Mouse (Mus musculus): Measurements from ENCODE around the gene Dnajb9. TPM values are rescaled to one million over a fixed set of nuclear protein-coding genes. Genes with fewer than 3 reads are reported as not detected.
A peak's percentile ranks its signal among the peaks of the same experiment; 100 is the strongest.

Gene Dnajb9
- total and polyA plus RNA-seq, 3 experiments, result 1.7 to 3.1 TPM; not detected in 1

DNA sequence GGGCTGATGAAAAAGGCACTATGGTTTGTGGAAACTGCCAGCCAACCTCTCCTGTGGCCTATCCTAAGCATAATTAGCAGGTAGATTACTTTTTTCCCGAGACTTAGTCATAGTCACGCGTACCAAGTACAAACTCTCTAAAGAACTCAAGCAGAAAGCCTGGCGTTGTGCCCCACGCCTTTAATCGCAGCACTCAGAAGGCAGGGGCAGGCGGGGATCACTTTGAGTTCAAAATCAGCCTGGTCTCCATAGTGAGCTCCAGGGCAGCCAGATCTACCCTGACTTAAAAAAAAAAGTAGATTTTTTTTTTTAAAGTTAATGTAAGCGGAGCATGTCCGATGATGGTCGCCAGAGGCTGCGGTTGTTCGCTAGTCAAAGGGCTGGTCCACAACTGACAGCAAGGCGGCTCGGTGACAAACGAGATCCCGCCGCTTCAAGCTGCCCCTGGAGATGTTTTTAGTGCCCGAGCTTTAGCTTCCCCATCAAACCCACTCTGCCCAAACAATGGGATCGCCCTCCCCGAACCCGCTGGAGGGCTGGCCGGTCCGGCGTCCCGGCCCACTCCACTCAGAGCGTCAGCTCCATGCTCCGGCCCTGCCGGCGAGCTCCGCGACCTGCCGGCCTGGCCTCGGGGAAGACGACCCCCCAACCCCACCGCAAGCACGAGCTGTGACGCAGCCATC, 844 bp downstream of the Dnajb9 start:
- Histone ChIP-seq H3K36me3 (ENCODE audit: control insufficient read depth in 1 of 2, insufficient read depth in 2 of 2, low read length in 2 of 2) (peaks cover 6 to 8% of the 10 kb centered on the region in 2 experiments), H3K79me2 (ENCODE audit: control insufficient read depth, insufficient read depth, low read length, poor library complexity) (peaks cover 2% of the 10 kb centered on the region; the same call in 1 of the 2 replicates), H3K9me3 (replicated peaks; ENCODE audit: insufficient read depth, low read length) (no peaks in the 10 kb centered on the region), H3K4me3 (ENCODE audit: control insufficient read depth in 1 of 2, insufficient read depth in 1 of 2, low read depth in 2 of 2, low read length in 2 of 2) (peak overlapping the region; percentile 85 to 96), H3K4me1 (ENCODE audit: control insufficient read depth in 1 of 2, insufficient read depth in 2 of 2, low read length in 2 of 2) (peaks cover 2 to 8% of the 10 kb centered on the region in 2 experiments; a peak in 3 of 4 replicates), H3K27ac (ENCODE audit: control insufficient read depth, low read depth, low read length) (peak overlapping the region; percentile 34), H3K9ac (ENCODE audit: control insufficient read depth, low read depth, low read length, poor library complexity, severe bottlenecking) (peak overlapping the region; percentile 82), H3K27me3 (ENCODE audit: control insufficient read depth in 1 of 2, insufficient read depth in 2 of 2, low read length in 2 of 2) (no peaks in the 10 kb centered on the region)
- TF ChIP-seq TBP (IDR thresholded peaks at IDR 0.05; ENCODE audit: low read depth, low read length), result no peak
- TF ChIP-seq TCF12 (IDR thresholded peaks at IDR 0.05; ENCODE audit: low read depth, low read length), result 0 out of 2 replicates have a peak, but pooled peaks have one; percentile 20
- no peak for TF ChIP-seq MYC (IDR thresholded peaks at IDR 0.05; ENCODE audit: low read depth, low read length)
- no peak for TF ChIP-seq ELF1 (IDR thresholded peaks at IDR 0.05; ENCODE audit: low read depth, low read length)
- peak; percentile 35; the same call in 1 of the 2 replicates for TF ChIP-seq ZNF384 (IDR thresholded peaks at IDR 0.05; ENCODE audit: low read depth, low read length)
- DNase-seq (ENCODE audit: low read depth, low spot score), result peak; percentile 66

DNA sequence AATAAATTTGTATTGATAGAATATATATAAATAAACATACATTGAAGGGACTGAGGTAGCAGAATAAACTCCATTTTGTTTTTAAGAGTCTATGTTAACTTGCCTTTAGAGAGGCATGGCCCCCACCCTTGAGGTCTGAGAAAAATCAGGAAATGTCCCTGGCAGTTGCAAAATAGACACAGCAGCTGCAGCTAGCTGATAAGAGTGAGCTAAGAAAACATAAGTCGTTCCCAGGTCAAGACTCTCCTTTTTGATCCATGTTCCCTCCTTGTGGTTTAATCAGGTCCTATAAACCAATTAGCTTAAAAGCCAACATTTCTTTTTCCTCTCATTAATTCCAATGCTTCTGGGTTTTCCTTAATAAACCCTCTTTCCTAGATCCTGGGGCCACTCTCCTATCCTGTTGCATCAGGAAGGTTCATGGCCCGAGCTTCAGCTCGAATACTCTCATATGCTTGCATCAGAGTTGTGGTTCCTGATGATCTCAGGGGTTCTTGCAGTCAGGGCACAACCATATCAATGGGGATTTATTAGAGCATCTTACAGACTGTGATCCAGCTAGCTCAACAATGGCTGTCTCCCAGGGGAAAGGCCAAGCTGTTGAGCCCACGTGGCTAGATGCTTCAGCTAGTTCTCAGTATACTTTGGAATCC, 12.1 kb downstream of the Dnajb9 start:
- Histone ChIP-seq H3K9ac (ENCODE audit: control insufficient read depth, low read depth, low read length, poor library complexity, severe bottlenecking) (no peak overlapping the region), H3K4me1 (ENCODE audit: control insufficient read depth in 1 of 2, insufficient read depth in 2 of 2, low read length in 2 of 2) (peaks cover 0 to 8% of the 10 kb centered on the region in 2 experiments; a peak in 3 of 4 replicates), H3K4me3 (ENCODE audit: control insufficient read depth in 1 of 2, insufficient read depth in 1 of 2, low read depth in 2 of 2, low read length in 2 of 2) (no peak overlapping the region), H3K36me3 (ENCODE audit: control insufficient read depth in 1 of 2, insufficient read depth in 2 of 2, low read length in 2 of 2) (peaks cover 0 to 10% of the 10 kb centered on the region in 2 experiments; a peak in 2 of 4 replicates), H3K27ac (ENCODE audit: control insufficient read depth, low read depth, low read length) (no peak overlapping the region), H3K79me2 (ENCODE audit: control insufficient read depth, insufficient read depth, low read length, poor library complexity) (no peaks in the 10 kb centered on the region), H3K9me3 (replicated peaks; ENCODE audit: insufficient read depth, low read length) (no peaks in the 10 kb centered on the region), H3K27me3 (ENCODE audit: control insufficient read depth in 1 of 2, insufficient read depth in 2 of 2, low read length in 2 of 2) (no peaks in the 10 kb centered on the region)
- TF ChIP-seq MAZ (IDR thresholded peaks at IDR 0.05; ENCODE audit: low read depth, low read length) (peak; percentile 96), ETS1 (IDR thresholded peaks at IDR 0.05; ENCODE audit: low read depth, low read length) (peak; percentile 83), TCF12 (IDR thresholded peaks at IDR 0.05; ENCODE audit: low read depth, low read length) (peak; percentile 95), POLR2A (IDR thresholded peaks at IDR 0.05; ENCODE audit: control insufficient read depth in 1 of 2, insufficient read depth in 1 of 2, low read depth in 1 of 2, low read length in 2 of 2, poor library complexity in 1 of 2) (no peak), MYB (IDR thresholded peaks at IDR 0.05; ENCODE audit: low read depth, low read length) (peak; percentile 54; the same call in 1 of the 2 replicates), EP300 (IDR thresholded peaks at IDR 0.05; ENCODE audit: low read depth in 1 of 2, low read length in 2 of 2) (peak; percentile 90 to 92), E2F4 (IDR thresholded peaks at IDR 0.05; ENCODE audit: borderline replicate concordance, low read depth, low read length) (no peak), GATA1 (IDR thresholded peaks at IDR 0.05; ENCODE audit: low read depth, low read length) (peak; percentile 92), RAD21 (IDR thresholded peaks at IDR 0.05; ENCODE audit: low read depth, low read length) (no peak), NELFE (IDR thresholded peaks at IDR 0.05; ENCODE audit: low read depth, low read length) (no peak), MAX (IDR thresholded peaks at IDR 0.05; ENCODE audit: low read length) (no peak), JUND (IDR thresholded peaks at IDR 0.05; ENCODE audit: low read depth, low read length) (no peak), TAL1 (IDR thresholded peaks at IDR 0.05; ENCODE audit: low read length) (peak; percentile 96), UBTF (IDR thresholded peaks at IDR 0.05; ENCODE audit: borderline replicate concordance, insufficient read depth, low read depth, low read length) (no peak), RCOR1 (IDR thresholded peaks at IDR 0.05; ENCODE audit: low read depth, low read length) (peak; percentile 87), ELF1 (IDR thresholded peaks at IDR 0.05; ENCODE audit: low read depth, low read length) (peak; percentile 39; the same call in 1 of the 2 replicates), GABPA (IDR thresholded peaks at IDR 0.05; ENCODE audit: low read depth, low read length) (no peak)
- peak; percentile 83 for DNase-seq (ENCODE audit: low read depth, low spot score)

All from MEL (cell line).